Mouse (Mus musculus): Measurements from ENCODE around the gene Arpc4.

Gene Arpc4

DNA sequence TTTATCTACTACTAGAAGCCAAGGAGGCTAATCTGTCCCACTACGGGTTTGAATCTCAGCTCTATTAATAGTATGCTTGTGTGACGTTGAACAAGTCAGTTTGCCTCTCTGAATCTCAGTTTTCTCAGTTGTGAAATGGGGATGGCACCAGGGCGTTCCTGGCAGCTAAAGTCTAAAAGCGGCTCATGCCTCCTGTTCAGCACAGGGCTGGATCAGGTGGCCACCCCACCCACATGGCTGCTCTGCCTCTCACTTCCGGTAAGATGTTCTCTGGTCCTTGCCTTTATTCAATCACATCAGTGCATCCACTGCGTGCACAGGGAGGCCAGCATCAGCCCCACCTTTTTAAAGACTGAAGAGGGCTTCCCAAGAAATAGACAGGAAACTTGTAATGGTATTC, 27.6 kb downstream of the Arpc4 start:
- DNase-seq (ENCODE audit: low spot score) = no peak

DNA sequence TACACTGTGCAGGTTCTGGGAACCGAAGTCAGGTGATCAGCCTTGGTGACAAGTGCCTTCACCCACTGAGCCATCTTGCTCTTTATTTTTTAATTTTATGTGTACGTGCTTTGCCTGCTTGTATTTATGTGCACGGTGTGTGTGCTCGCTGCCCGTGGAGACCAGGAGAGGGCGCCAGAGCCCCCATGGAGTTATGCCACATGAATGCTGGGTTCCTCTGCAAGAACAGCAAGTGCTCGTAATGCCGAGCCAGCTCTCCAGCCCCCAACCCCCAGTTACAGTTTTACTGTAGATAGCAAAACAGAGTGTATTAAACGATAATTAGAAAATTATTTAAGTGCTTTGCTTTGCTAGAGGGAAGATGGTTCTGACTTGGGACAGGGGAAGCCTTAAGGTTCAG, 28.8 kb downstream of the Arpc4 start:
- DNase-seq (ENCODE audit: low spot score) = no peak

DNA sequence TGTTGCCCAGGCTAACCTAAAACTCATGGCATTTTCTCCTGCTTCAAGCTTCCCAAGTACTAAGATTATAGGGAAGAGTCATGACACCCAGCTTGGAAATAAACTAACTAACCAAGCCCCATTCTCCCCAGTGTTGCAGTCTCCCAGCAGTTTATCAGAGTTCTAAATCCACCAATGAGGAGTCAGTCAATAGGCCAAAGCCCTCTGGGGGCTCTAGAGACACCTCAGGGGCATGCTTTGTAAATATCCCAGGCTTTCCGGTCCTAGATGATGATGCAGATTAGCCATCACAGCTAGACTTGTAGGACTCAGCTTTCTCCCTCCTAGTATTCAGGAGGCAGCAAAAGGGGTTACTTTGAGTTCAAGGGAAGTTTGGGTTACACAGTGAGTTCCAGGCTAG, 32.1 kb downstream of the Arpc4 start:
- no peak for DNase-seq (ENCODE audit: low spot score)

DNA sequence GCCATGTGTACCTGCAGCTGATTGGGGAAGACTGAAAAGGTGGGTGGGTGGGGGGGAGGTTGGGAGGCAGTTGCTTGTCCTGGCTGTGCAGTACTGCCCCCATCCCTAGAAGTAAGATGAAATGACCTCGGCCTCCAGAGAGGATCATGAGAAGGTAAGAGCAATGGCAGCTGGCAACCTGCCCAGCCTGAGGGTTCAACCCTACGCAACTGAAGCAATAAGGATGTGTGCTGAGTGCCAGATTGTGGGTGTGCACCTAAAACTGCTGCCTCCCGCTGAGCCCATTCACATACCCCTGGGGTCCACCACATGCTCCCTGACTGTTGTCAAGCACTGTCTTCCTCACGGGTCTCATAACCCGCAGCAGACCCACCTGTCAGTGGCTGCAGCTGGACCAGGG, 38.5 kb downstream of the Arpc4 start:
- DNase-seq (ENCODE audit: low spot score) = peak; percentile 52

DNA sequence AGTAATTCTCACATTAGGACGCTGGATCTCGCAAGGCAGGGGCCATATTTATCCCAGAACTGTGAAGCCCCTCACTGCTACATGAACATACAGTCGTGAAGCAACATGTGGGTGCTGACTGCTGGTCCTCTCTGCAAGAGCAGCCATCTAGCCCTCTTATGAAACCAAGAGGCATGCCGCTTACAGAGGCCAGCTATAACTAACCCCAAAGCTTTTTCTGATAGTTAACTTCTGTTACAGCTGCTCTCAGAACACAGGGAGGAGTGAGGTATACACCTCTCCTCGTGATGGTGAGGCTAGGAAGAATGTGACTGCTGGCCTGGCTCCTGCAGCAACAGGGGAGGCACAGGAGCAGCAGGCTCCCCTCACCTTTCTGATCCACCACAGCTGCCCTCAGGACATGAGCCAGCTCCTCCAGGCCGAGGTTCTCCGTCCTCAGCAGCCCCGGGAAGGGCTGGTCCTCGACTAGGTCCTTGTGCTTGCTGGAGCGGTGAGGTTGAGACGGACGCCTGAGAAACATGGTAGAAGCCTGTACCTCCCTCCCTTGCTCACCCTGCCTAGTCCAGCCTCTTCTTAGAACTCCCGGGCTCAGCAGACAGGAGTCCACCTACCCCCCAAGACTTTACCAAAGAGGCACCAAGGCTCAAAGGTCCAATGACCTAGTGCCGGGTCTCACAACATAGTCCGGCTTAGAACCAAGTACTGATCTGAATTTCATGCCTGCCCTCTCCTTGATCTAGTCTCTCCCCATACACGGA, 40.7 kb downstream of the Arpc4 start:
- peak; percentile 32 for DNase-seq (ENCODE audit: low spot score)

DNA sequence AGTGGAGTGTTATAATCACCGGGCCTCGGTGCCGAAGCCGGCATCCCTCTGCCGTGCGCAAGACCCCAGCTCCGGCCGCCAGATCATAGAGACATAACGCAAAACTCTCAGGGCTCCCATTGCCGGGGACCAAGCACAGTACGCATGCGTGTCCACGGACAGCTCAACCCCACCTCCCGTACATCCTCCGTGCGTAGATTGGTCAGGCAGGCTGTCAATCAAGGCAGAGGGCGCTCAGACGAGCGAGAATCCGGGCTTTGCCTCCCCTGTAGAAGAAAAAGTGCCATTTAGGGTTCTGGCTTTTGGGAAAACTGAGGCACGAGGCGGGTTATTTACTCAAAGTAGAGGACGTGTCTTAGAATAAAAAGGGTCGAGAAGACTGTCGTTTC, 41.3 kb downstream of the Arpc4 start, which contains the start of gene Rpusd3:
Gene Rpusd3, minus strand, starts transcription at position 142 of the 389 bp plus-strand sequence.
- DNase-seq (ENCODE audit: low spot score) = peak; percentile 99

DNA sequence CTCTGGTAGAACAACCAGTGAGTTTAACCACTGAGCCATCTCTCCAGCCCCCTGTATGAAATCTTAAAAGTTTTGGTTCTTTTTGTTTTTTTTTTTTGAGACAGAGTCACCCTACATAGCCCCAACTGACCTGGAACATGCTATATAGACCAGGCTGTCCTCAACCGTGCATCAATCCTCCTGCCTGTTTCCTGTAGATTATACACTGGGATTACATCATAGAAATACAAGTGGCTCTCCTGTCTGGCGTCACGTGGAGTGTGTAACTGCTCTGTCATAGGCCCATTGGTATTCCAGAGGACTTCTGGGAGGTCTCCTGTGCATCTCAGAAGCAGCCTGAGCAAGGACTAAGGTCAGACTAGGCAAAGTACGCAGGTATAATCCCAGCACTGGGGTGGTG, 45.1 kb downstream of the Arpc4 start:
- DNase-seq (ENCODE audit: low spot score) = no peak

DNA sequence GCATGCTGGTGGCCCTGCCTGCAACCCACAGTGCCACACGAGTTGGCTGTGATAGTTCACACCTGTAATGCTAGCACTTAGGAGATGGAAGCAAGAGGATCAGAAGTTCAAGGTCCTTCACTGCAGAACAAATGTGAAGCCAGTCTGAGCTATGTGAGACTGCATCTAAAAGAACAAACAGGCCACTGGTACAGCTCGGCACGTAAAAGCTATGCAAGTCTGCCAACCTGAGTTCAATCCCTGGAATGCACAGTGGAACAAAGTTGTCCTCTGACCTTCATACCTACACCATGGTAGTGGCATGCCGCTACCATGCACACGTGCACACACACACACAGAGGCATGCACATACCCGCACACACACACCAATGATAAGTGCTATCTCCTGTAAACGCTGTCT, 46.3 kb downstream of the Arpc4 start:
- no peak for DNase-seq (ENCODE audit: low spot score)

DNA sequence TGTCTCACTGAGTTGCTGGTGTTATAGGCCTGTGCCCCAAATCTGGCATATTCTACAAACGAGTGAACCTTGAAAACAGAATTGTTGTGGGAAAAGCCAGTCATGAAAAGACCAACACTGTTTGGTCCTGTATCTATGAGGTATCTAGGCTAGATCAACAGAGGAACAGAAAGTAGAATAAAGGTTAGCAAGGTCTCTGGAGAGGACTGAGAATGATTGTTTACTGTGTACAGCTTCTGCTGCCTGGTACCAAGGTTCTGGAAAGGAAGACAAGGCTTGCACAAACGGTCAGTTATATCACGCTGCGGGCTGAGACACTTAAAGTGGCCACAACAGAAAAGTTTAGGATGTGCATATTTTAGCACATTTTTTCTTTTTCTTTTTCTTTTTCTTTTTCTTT, 48.8 kb downstream of the Arpc4 start:
- peak; percentile 79 for DNase-seq (ENCODE audit: low spot score)

DNA sequence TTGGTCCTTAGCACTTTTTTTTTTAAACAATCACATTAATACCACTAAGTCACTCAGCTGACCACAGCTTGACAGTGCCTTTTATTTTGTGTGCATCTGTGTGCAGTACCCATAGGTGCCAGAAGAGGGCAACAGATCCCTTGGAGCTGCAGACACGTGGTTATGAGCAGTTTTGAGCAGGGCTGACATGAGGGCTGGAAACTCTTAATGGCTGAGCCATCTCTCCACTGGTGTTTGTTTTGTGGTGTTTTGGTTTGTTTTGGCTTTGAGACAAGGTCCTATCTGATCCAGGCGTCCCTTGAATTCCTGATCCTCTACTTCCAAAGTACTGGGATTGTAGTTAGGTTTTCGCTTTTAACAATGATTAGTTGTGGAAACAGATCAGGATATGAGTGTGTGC, 49.5 kb downstream of the Arpc4 start:
- DNase-seq (ENCODE audit: low spot score) = peak; percentile 86

DNA sequence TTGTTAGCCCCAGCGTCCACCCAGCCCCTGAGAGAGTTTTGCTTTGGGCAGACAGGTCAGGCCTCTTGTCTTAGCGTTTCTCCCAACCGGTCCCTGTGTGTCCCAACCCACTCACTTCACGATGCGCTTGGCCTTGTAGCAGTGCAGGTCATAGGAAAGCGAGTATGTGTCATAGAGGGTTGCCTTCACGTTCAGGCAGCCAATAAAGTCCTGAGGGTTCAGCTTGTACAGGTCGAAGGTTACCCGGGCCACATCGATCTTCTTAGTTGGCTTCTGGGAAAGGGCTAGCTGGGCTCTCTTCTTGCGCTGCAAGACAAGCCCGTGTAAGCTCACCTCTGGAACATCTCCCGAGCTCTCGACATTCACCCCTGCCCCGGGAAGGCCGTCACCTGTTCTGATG, 50.1 kb downstream of the Arpc4 start:
- peak; percentile 38 for DNase-seq (ENCODE audit: low spot score)

DNA sequence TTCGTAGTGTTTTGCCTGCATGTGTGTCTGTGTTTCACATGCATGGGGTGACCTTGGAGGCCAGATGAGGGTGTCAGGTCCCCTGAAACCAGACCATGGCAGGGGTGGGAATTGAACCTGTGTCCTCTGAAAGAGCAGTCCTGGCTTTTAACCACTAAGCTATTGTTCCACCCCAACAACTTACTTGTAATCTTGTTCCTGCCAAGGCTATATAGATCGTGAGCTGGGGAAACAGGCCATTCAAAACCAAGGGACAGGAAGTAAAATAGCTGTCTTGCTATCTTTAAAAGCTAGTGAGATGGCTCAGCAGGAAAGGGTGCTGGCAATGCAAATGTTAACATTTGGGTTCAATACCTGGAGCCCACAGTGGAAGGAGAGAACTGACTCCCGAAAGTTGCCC, 52.0 kb downstream of the Arpc4 start:
- DNase-seq (ENCODE audit: low spot score) = peak; percentile 28

DNA sequence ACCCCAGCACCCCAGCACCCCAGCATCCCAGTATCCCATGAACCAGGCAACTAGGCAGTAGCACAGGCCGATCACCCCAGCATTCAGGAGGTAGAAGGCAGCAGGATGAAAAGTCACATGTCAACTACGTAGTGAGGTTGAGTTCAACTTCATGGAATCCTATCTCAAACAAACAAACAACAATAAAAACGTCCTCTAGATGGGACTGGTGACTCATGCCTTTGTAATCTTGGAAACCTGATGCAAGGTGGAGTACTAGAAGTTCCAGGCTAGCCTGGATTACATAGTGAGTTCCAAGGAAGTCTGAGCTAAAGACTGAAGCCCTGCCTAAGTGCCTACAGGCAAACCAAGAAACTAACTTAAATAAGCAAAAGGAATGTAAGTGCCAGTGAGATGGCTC, 52.9 kb downstream of the Arpc4 start:
- peak; percentile 44 for DNase-seq (ENCODE audit: low spot score)

DNA sequence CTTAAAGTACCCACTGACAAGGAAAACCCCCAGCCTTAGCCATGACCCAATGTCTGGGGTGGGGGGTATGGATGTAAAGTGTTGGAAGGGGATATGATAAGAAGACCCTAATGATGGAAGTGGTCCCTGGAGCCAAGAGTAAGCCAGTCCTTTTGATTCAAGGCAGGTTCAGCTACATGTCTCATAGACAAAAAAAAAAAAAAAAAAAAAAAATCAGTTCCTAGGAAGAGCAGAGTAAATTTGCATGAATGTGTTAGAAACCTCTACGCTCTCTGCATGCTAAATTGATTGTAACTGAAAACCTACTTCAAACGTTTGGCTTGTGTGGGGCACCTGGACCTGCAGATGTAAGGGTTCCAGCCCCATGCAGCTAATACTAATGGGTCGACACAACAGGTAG, 53.9 kb downstream of the Arpc4 start:
- no peak for DNase-seq (ENCODE audit: low spot score)

DNA sequence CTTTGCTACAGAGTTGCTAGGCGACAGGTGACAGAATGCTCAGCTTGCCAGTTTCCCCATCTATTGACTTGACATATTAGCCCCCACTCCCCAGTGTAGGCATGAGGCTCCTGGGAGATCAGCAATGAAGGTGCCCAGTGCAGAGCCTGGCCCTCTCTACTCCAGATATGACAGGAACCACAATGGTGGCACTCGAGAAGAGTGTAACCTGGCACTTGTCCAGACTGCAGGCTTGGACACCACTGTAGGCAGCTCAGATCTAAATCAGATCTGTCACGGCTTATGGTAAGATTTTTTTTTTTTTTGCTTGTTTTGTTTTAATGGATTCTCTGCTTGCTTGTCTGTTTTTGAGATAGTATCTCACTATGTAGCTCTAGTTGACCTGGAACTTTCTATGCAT, 55.7 kb downstream of the Arpc4 start:
- peak; percentile 80 for DNase-seq (ENCODE audit: low spot score)

DNA sequence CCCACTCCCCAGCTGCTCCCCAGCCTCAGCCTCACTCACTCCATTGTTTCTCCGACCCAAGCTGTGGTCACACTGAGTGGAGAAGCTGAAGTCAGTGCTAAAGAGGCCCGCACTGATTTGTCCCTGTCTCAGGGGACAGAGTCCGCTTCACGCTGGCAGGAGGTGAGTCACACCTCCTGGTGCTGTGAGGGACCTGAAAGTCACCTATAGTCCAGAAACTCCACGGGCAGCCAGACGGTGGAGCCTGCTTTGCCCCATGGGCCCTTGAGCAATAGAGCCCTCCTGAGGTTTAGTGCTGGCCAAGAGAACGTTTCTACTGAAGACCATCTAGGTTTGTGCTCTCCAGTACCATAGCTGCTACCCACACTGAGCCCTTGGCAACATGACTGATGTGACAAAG, 56.8 kb downstream of the Arpc4 start:
- peak; percentile 80 for DNase-seq (ENCODE audit: low spot score)

DNA sequence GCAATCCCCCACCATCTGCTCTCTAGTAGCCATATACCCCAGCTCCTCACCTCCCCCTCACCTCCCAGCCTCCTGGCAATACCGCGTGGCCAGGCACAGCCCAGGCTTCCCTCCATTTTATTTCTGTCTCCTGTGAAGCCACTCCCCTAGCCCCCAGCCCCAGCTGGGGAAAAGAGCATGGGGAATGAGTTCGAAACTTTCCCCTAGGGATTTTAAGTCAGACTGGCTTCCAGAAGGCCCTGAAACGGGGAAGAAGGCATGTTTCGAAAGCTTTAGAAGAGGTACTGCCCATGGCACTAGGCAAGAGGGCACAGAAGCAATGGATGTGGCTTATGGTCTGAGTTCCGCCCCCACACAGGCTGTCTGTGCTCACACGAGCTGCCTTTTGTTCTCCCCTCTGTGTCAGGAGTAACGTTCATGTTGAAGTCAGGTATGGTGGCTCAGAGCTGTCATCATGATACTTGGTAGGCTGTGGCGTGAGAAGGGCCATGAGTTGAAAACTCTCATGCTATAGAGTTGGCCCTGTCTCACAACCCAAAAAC, 57.8 kb downstream of the Arpc4 start, which contains the start of gene Cidec:
Gene Cidec, minus strand, starts transcription at position 97 of the 542 bp plus-strand sequence.
- peak; percentile 96 for DNase-seq (ENCODE audit: low spot score)

DNA sequence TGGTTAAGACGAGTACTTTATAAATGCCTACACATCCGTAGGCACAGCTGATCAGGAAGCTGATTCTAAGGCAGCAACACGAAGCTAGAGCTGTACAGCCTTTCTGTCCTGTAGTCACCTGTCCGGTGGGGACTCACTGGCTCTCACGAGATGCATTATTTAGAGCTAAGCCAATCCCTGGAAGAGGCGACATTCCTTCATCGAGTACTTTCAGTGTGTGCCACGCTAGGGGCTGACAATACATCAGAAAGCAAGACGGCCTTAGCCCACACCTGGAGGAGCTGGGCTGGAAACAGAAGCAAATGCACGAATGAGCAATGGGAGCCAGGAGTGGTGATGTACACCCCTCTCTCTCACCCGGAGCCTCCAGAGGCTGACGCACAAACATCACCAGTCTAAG, 59.2 kb downstream of the Arpc4 start:
- no peak for DNase-seq (ENCODE audit: low spot score)

DNA sequence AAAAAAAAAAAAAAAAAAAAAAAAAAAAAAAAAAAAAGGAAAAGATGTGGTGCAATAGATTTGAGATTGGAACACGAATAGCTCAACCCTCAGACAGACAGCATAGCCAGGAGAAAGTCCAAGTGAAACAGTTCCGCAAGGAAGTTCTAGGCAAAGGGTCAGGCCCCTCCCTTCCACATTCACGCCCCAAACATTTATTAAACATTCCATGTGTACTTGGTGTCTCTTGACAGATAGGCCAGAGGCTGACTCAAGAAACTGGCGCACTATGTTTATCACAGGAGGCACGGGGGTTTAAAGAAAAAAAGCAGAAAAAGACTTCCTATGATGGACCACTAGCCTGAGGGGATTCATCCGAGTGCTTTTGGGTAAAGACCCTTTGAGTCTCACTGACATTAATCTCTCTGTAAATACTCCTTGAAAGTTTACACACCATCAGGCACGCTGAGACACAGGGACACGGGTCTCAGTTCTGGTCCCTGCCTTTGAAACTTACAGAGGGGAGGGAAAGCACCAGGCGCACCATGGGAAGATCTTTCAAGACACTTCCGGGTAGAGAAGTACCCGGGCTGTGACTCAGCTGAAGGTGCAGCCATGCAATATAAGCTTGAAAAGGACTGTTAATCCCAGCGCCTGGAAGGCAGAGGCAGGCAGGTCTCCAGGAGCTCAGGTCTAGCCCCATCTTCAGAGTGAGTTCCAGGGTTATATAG, 61.0 kb downstream of the Arpc4 start:
- DNase-seq (ENCODE audit: low spot score) = peak; percentile 96
